Mouse (Mus musculus): ENCODE measurements around the gene 4933427I04Rik.

4933427I04Rik gene

GRCm38 (mm10) chr4:123859379-123859778 is at the start of gene 4933427I04Rik:
Gene 4933427I04Rik (plus strand): TSS chr4:123859679.
- DNase-seq (ENCODE audit: low spot score), result no peak

GRCm38 (mm10) chr4:123810475-123811295 is 48.8 kb upstream of the 4933427I04Rik start:
- no peak for DNase-seq (ENCODE audit: low spot score)

DNA sequence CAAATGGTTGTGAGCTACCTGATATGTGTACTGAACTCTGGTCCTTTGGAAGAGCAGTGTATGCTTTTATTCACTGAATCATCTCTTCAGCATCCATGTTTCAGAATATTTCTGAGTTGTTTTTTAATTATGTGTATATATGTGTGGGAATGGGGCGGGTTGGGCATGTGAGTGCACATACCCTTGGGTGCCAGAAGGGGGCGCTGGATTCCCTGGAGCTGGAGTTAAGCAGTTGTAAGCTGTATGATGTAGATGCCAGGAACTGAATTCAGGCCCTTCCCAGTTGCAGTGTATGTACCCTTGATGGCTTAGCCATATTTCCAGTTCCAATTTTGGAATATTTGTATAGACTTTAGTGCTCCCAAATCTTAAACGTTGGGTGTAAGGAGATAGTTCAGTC is 47.0 kb upstream of the 4933427I04Rik start:
- no peak for DNase-seq (ENCODE audit: low spot score)

DNA sequence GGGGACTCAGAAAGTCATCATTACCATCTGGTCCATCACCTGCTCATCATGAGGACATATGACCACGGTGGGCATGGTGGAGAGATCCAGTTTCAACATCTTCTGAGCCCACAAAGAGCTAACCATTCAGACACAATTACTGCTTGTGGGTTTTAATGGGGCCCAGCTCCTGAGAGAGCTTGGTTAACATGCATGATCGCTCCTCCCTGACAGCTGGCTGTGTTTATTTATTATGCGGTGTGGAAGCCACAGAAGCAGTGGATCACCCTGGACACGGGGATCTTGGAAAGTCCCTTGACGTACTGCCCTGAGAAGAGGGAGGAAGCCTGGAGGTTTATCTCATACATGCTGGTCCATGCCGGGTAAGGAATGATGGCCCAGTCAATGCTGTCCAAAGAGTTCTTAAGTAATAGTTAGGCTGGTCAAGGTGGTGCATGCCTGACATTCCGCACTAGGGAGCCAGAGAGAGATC is 45.4 kb upstream of the 4933427I04Rik start:
- DNase-seq (ENCODE audit: low spot score), result no peak

DNA sequence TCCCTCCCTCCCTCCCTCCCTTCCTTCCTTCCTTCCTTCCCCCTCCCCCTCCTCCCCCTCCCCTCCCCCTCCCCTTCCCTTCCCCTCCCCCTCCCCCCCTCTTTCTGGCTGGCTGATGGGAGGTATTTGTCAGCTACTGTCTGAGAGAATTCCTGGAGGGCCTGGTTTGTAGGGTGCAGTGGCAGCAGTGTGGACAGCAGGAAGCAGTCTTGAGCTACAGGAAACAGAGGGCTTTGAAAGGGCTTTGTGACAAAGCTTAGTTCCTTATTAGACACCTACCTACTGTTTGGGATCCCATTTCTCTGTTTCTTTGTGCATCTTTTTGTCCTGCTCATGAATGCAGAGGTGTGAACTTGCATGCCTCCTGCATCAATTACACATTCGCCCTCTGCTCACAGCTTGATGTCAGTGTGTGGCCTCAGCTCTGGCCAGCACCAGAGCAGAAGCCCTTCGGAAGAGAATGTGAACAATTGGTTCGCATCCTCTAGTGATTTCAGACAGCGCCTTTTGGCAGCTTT is 40.3 kb upstream of the 4933427I04Rik start:
- no peak for DNase-seq (ENCODE audit: low spot score)

GRCm38 (mm10) chr4:123842126-123842525 is 17.4 kb upstream of the 4933427I04Rik start:
- DNase-seq (ENCODE audit: low spot score), result no peak

DNA sequence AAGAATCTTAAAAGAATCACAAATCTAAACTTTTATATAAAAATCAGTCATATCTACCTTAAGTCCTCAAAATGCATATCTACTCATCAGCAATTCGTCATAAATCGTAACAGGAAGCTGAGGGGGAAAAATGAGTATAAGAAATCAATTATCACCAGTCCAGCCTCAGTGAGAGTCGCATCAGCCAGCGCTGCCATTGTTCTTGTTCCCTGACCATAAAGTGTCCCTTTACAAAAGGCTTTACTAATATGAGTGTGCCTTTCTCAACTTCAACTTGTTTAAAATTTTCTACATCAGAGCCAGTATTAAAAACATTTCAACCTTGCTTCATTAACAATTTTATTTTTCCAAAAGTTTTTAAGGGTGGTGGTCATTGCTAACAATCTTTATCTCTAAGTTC is 2.6 kb upstream of the 4933427I04Rik start:
- no peak for DNase-seq (ENCODE audit: low spot score)

- DNase-seq (ENCODE audit: low spot score), result no peak
Measured at GRCm38 (mm10) chr4:123858090-123858489, 1.4 kb upstream of the 4933427I04Rik start.

DNA sequence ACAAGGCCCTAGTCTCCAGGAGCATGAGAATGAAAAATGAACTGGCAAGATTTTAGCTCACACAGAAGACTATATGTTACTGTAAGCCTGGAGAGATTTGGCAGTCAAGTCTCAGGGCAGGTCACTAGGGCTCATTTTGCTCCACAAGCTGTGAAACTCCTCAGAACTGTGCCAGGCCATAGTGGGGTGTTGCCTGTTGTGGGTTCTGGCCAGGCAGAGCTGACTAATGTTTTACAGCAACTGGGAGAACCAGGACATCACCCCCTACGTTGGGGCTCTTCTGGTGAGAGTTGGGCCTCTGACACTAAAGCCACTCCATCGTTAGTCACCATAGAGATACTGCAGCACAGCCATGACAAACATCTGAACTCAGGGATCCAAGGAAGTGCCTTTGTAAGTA is 324 bp downstream of the 4933427I04Rik start:
- no peak for DNase-seq (ENCODE audit: low spot score)

DNA sequence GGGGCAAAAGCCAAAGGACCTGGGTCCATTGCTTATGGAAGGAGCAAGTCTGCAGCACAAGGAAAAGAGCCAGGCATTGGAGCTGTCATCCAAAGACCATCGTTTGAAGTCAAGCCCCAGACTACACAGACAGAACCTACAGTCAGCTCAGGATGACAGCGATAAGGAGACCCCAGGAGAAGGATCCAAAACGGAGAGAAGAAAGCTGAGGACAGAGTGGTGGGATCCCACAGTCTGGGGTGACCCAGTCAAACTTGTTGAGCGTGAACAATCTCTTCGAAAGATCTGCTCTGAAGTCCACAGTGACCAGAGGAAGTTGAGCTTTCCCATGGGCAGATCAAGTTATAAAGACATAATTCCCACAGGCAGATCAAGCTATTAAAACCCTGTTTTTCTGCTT is 1.1 kb downstream of the 4933427I04Rik start:
- DNase-seq (ENCODE audit: low spot score), result no peak

GRCm38 (mm10) chr4:123893726-123894125 is 34.2 kb downstream of the 4933427I04Rik start:
- no peak for DNase-seq (ENCODE audit: low spot score)

DNA sequence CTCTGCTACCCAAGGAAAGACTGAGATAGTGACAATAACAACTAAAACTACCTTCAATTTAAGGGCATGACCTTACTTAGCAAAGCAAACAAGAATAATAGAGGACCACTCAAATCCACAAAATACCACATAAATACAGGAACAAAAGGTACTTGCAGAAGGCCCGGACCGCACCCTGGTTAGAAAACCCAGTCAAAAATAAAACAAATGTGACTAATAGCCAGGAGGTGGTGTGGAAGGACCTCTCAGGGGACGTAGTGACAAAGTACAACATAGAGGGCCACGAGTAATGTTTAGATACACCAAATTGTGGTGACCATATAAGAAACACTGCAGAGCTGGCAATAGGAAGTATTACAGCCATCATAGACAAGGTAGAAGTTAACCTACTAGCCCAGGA is 34.8 kb downstream of the 4933427I04Rik start:
- DNase-seq (ENCODE audit: low spot score), result no peak

- DNase-seq (ENCODE audit: low spot score), result peak; percentile 36
Measured at GRCm38 (mm10) chr4:123898696-123899095, 39.2 kb downstream of the 4933427I04Rik start.

- DNase-seq (ENCODE audit: low spot score), result peak; percentile 7
Measured at GRCm38 (mm10) chr4:123903432-123903831, 44.0 kb downstream of the 4933427I04Rik start.

DNA sequence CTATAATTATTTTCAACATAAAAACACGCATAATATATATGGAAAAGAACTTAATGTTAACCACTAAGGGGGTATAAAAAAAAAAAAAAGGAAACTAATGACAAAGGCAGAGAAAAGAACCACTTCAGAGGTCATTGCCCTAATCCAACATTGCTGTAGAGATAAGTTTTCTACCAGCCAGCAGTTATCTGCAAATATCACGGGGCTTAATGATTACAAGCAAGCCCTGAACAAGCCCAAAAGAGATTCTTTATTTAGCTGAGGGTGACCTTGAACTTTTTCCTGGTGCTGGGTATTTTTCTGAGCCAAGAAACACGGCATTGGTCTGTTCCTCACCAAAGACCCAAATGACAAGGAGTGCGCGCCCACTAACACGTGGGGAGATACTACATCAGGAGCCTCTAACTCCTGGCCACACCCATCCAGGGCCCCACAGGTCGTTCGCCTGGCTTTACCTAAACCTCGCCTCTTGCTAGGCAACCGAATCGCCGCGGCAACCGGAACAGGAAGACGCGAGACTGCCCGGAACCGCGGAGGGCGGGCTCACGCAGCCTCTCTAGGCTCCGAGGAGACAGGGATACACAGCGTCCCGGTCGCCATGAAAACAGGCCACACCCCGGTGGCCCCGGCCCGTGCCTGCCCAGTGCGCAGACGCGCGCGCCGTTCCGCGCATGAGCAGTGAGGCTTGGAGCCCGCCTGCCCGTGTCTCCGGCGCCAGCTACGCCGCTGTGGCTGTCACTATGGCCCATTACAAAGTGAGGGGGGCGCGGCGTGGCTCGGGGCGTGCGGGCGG is 45.0 kb downstream of the 4933427I04Rik start, which contains the start of gene Mycbp:
TSS of gene Mycbp (plus strand) at position 500 of the 793 bp plus-strand sequence.
- DNase-seq (ENCODE audit: low spot score), result peak; percentile 99

- no peak for DNase-seq (ENCODE audit: low spot score)
Measured at GRCm38 (mm10) chr4:123905126-123905668, 45.7 kb downstream of the 4933427I04Rik start.

GRCm38 (mm10) chr4:123911503-123911902 is 52.0 kb downstream of the 4933427I04Rik start:
- DNase-seq (ENCODE audit: low spot score), result no peak

DNA sequence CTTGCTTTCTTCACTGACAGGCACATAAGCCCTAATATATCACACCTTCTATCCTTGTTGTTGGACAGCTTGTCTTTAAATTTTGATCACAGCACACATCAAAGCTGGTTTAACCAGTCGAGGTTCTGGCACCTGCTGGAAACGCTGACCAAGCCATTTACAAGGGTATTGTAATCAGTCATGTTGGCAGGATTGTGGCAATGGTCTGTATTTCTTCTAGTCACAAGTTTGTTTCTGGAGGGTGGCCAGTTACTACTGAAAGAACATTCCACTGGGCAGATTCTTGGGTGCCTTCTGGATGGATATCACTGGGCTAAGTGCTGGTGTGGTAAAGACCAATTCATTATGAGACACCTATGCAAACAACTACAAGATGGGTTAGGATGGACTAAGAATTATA is 53.0 kb downstream of the 4933427I04Rik start:
- DNase-seq (ENCODE audit: low spot score), result no peak

All from T-cell, adult 2 months (primary cell).